Mouse (Mus musculus) lung, postnatal 0 days (tissue): ENCODE measurements around the gene Gm10073. TPM values are rescaled to one million over a fixed set of nuclear protein-coding genes. Genes with fewer than 3 reads are reported as not detected.
A peak's percentile ranks its signal among the peaks of the same experiment; 100 is the strongest.

Experiments used
- ATAC-seq: fragments of 200-750 bp; cut with Nextera tagmentation; 2 replicates; pipeline ENCODE4 v1.8.0; 2017; ENCODE audit warnings: moderate library complexity
- DNase-seq: peaks from one replicate; pipeline ENCODE4 v3.0.0-alpha.2; 2016; ENCODE audit warnings: low spot score
- H3K27ac ChIP-seq: fragments of 300-500 bp; sonication (generic); 2 replicates; pipeline ENCODE4 v1.5.1; 2014; ENCODE audit warnings: antibody characterized with exemption, mild to moderate bottlenecking, low read length, mixed read lengths
- H3K27me3 ChIP-seq: fragments of 300-500 bp; sonication (generic); replicated peaks from 2 replicates; pipeline ENCODE4 v1.6.1; 2014; ENCODE audit warnings: low read length, mixed read lengths; ENCODE audit not compliant: insufficient read depth
- H3K36me3 ChIP-seq: fragments of 300-500 bp; sonication (generic); 2 replicates; pipeline ENCODE4 v1.6.1; 2014; ENCODE audit warnings: low read length, mixed read lengths; ENCODE audit not compliant: insufficient read depth
- H3K4me1 ChIP-seq: fragments of 300-500 bp; sonication (generic); 2 replicates; pipeline ENCODE4 v1.6.1; 2014; ENCODE audit warnings: antibody characterized with exemption, low read depth, low read length, mixed read lengths; ENCODE audit not compliant: insufficient read depth
- H3K4me2 ChIP-seq: fragments of 300-500 bp; sonication (generic); replicated peaks from 2 replicates; pipeline ENCODE4 v1.6.1; 2014; ENCODE audit warnings: low read depth, mild to moderate bottlenecking, low read length, moderate library complexity, mixed read lengths
- H3K4me3 ChIP-seq: fragments of 300-500 bp; sonication (generic); 2 replicates; pipeline ENCODE4 v1.5.1; 2014; ENCODE audit warnings: low read depth, low read length
- H3K9ac ChIP-seq: fragments of 300-500 bp; sonication (generic); replicated peaks from 2 replicates; pipeline ENCODE4 v1.6.1; 2014; ENCODE audit warnings: low read depth, mild to moderate bottlenecking
- H3K9me3 ChIP-seq: fragments of 300-500 bp; sonication (generic); 2 replicates; pipeline ENCODE4 v1.6.1; 2016; ENCODE audit warnings: low read length, mixed read lengths
- CTCF ChIP-seq: IDR thresholded peaks from 2 replicates; pipeline ENCODE4 v1.5.1; 2016; ENCODE audit warnings: antibody characterized with exemption, mild to moderate bottlenecking
- EP300 ChIP-seq: IDR thresholded peaks from 2 replicates; pipeline ENCODE4 v1.6.1; 2016; ENCODE audit warnings: antibody characterized with exemption, mild to moderate bottlenecking, control low read depth
- WGBS: fragments of 180-500 bp; shearing (Covaris S2); extraction: QIAGEN DNeasy Blood & Tissue Kit; methylation state at CpG from one replicate; pipeline ENCODE4 v1.1.7; 2014; 5-methylcytosine and 5-hydroxymethylcytosine counted together
- polyA plus RNA-seq: library from polyadenylated mRNA; unstranded; fragments of >200 nt; fragmentation: Nextera tagmentation; extraction: Ambion mirVana; gene quantifications from 2 replicates; pipeline ENCODE4 v1.2.1, GENCODE M21; 2015

Gm10073 gene
- polyA plus RNA-seq, 1 experiment from 2014 or later, result 9.0 TPM

GRCm38 (mm10) chr8:106569006-106569405 is 4.3 kb downstream of the Gm10073 start:
- TF ChIP-seq EP300, result no peak
- no peak for TF ChIP-seq CTCF
- no peak for ATAC-seq
- H3K27me3 ChIP-seq, result no peaks in the 10 kb centered on the region
- no peak overlapping the region for H3K4me2 ChIP-seq
- no peaks in the 10 kb centered on the region for H3K4me1 ChIP-seq
- no peaks in the 10 kb centered on the region for H3K9me3 ChIP-seq
- H3K4me3 ChIP-seq, result no peak overlapping the region
- no peaks in the 10 kb centered on the region for H3K36me3 ChIP-seq
- no peak overlapping the region for H3K9ac ChIP-seq
- H3K27ac ChIP-seq, result no peak overlapping the region
- WGBS, result 82% methylated on average over 6 of the region's 7 CpGs
- DNase-seq, result no peak

GRCm38 (mm10) chr8:106563691-106564182 is 9.5 kb downstream of the Gm10073 start:
- Histone ChIP-seq H3K27me3 (no peaks in the 10 kb centered on the region), H3K36me3 (no peaks in the 10 kb centered on the region), H3K27ac (peak overlapping the region; percentile 69), H3K4me1 (0 out of 2 replicates have a peak, but pooled peaks cover 4% of the 10 kb centered on the region), H3K4me2 (no peak overlapping the region), H3K4me3 (no peak overlapping the region), H3K9ac (no peak overlapping the region), H3K9me3 (no peaks in the 10 kb centered on the region)
- ATAC-seq (peak; percentile 67), DNase-seq (peak; percentile 74)
- TF ChIP-seq CTCF, result no peak
- no peak for TF ChIP-seq EP300
- WGBS, result 68% methylated on average over 3 of the region's 3 CpGs

- H3K27ac ChIP-seq, result peak overlapping the region; percentile 54; the same call in 1 of the 2 replicates
- 20% methylated on average over 21 of the region's 21 CpGs for WGBS
- H3K9me3 ChIP-seq, result no peaks in the 10 kb centered on the region
- peak; percentile 92 for DNase-seq
- H3K4me2 ChIP-seq, result no peak overlapping the region
- H3K9ac ChIP-seq, result no peak overlapping the region
- H3K36me3 ChIP-seq, result no peaks in the 10 kb centered on the region
- peak; percentile 95 for ATAC-seq
- no peaks in the 10 kb centered on the region for H3K27me3 ChIP-seq
- H3K4me3 ChIP-seq, result no peak overlapping the region
- TF ChIP-seq CTCF (peak; percentile 98), EP300 (0 out of 2 replicates have a peak, but pooled peaks have one; percentile 56)
- 0 out of 2 replicates have a peak, but pooled peaks cover 4% of the 10 kb centered on the region for H3K4me1 ChIP-seq
Observed at GRCm38 (mm10) chr8:106561097-106561865, 12.0 kb downstream of the Gm10073 start.

- H3K4me2 ChIP-seq, result no peak overlapping the region
- H3K9ac ChIP-seq, result no peak overlapping the region
- 33% methylated on average over 9 of the region's 9 CpGs for WGBS
- no peak overlapping the region for H3K4me3 ChIP-seq
- H3K27ac ChIP-seq, result no peak overlapping the region
- ATAC-seq (no peak), DNase-seq (no peak)
- TF ChIP-seq EP300 (no peak), CTCF (no peak)
- 0 out of 2 replicates have a peak, but pooled peaks cover 4% of the 10 kb centered on the region for H3K4me1 ChIP-seq
- H3K27me3 ChIP-seq, result no peaks in the 10 kb centered on the region
- H3K36me3 ChIP-seq, result no peaks in the 10 kb centered on the region
- no peaks in the 10 kb centered on the region for H3K9me3 ChIP-seq
Observed at GRCm38 (mm10) chr8:106559844-106560243, 13.4 kb downstream of the Gm10073 start.

GRCm38 (mm10) chr8:106556068-106556645 is 17.1 kb downstream of the Gm10073 start:
- H3K27me3 ChIP-seq, result no peaks in the 10 kb centered on the region
- TF ChIP-seq EP300 (no peak), CTCF (no peak)
- no peak overlapping the region for H3K4me2 ChIP-seq
- 0 out of 2 replicates have a peak, but pooled peaks cover 1% of the 10 kb centered on the region for H3K4me1 ChIP-seq
- ATAC-seq, result no peak
- no peaks in the 10 kb centered on the region for H3K9me3 ChIP-seq
- no peak overlapping the region for H3K9ac ChIP-seq
- no peaks in the 10 kb centered on the region for H3K36me3 ChIP-seq
- no peak overlapping the region for H3K27ac ChIP-seq
- 52% methylated on average over 4 of the region's 7 CpGs for WGBS
- DNase-seq, result no peak
- no peak overlapping the region for H3K4me3 ChIP-seq

- H3K9me3 ChIP-seq, result no peaks in the 10 kb centered on the region
- no peaks in the 10 kb centered on the region for H3K4me1 ChIP-seq
- no peak overlapping the region for H3K9ac ChIP-seq
- DNase-seq (no peak), ATAC-seq (no peak)
- TF ChIP-seq EP300 (no peak), CTCF (0 out of 2 replicates have a peak, but pooled peaks have one; percentile 8)
- H3K27me3 ChIP-seq, result no peaks in the 10 kb centered on the region
- H3K4me2 ChIP-seq, result no peak overlapping the region
- 94% methylated on average over 5 of the region's 5 CpGs for WGBS
- no peak overlapping the region for H3K4me3 ChIP-seq
- no peak overlapping the region for H3K27ac ChIP-seq
- H3K36me3 ChIP-seq, result no peaks in the 10 kb centered on the region
Observed at GRCm38 (mm10) chr8:106554011-106554410, 19.2 kb downstream of the Gm10073 start.
